Mouse (Mus musculus): Measurements from ENCODE around the gene Zxdc.
A peak's percentile ranks its signal among the peaks of the same experiment; 100 is the strongest.

Gene Zxdc

GRCm38 (mm10) chr6:90368976-90369724, at the start of gene Zxdc:
TSS of gene Zxdc (plus strand) at chr6:90369492.
- DNase-seq (ENCODE audit: extremely low read depth, low read depth), result peak; percentile 83

GRCm38 (mm10) chr6:90320429-90320828, 48.9 kb upstream of the Zxdc start:
- no peak for DNase-seq (ENCODE audit: extremely low read depth, low read depth)

- DNase-seq (ENCODE audit: extremely low read depth, low read depth), result no peak
Measured at GRCm38 (mm10) chr6:90321811-90322210, 47.5 kb upstream of the Zxdc start.

GRCm38 (mm10) chr6:90324026-90324425, 45.3 kb upstream of the Zxdc start:
- DNase-seq (ENCODE audit: extremely low read depth, low read depth), result no peak

- no peak for DNase-seq (ENCODE audit: extremely low read depth, low read depth)
Measured at GRCm38 (mm10) chr6:90324463-90324862, 44.8 kb upstream of the Zxdc start.

GRCm38 (mm10) chr6:90324991-90325390, 44.3 kb upstream of the Zxdc start, which contains the start of gene Chst13:
TSS of gene Chst13 (minus strand) at chr6:90325185.
- DNase-seq (ENCODE audit: extremely low read depth, low read depth), result no peak

- DNase-seq (ENCODE audit: extremely low read depth, low read depth), result no peak
Measured at GRCm38 (mm10) chr6:90327670-90328069, 41.6 kb upstream of the Zxdc start.

GRCm38 (mm10) chr6:90329953-90330352, 39.3 kb upstream of the Zxdc start:
- no peak for DNase-seq (ENCODE audit: extremely low read depth, low read depth)

GRCm38 (mm10) chr6:90332561-90333425, 36.5 kb upstream of the Zxdc start, which contains the start of gene Uroc1:
TSS of gene Uroc1 (plus strand) at chr6:90333284.
- no peak for DNase-seq (ENCODE audit: extremely low read depth, low read depth)

GRCm38 (mm10) chr6:90334244-90334643, 35.0 kb upstream of the Zxdc start:
- no peak for DNase-seq (ENCODE audit: extremely low read depth, low read depth)

- DNase-seq (ENCODE audit: extremely low read depth, low read depth), result no peak
Measured at GRCm38 (mm10) chr6:90342343-90342742, 26.9 kb upstream of the Zxdc start.

GRCm38 (mm10) chr6:90347183-90347582, 22.1 kb upstream of the Zxdc start:
- no peak for DNase-seq (ENCODE audit: extremely low read depth, low read depth)

- no peak for DNase-seq (ENCODE audit: extremely low read depth, low read depth)
Measured at GRCm38 (mm10) chr6:90348500-90348899, 20.8 kb upstream of the Zxdc start.

GRCm38 (mm10) chr6:90350011-90350410, 19.3 kb upstream of the Zxdc start:
- no peak for DNase-seq (ENCODE audit: extremely low read depth, low read depth)

GRCm38 (mm10) chr6:90358142-90358541, 11.2 kb upstream of the Zxdc start:
- DNase-seq (ENCODE audit: extremely low read depth, low read depth), result no peak

- no peak for DNase-seq (ENCODE audit: extremely low read depth, low read depth)
Measured at GRCm38 (mm10) chr6:90359445-90359844, 9.8 kb upstream of the Zxdc start.

GRCm38 (mm10) chr6:90360024-90360781, 9.1 kb upstream of the Zxdc start:
- no peak for DNase-seq (ENCODE audit: extremely low read depth, low read depth)

- DNase-seq (ENCODE audit: extremely low read depth, low read depth), result no peak
Measured at GRCm38 (mm10) chr6:90360922-90361614, 8.2 kb upstream of the Zxdc start.

- DNase-seq (ENCODE audit: extremely low read depth, low read depth), result no peak
Measured at GRCm38 (mm10) chr6:90363301-90363700, 6.0 kb upstream of the Zxdc start.

GRCm38 (mm10) chr6:90369725-90370553, 647 bp downstream of the Zxdc start:
- DNase-seq (ENCODE audit: extremely low read depth, low read depth), result no peak
